Comparison of ENCODE assay signal across 9 mouse cellular contexts in genomic region chr17:80846996-80847810, GRCm38 (mm10).
DNase-seq lines count a peak whose midpoint lies in the region; ATAC-seq and TF ChIP-seq lines count a peak whose summit lies in the region.
"Had no signal": no experiment of that assay in that cellular context is flagged by ENCODE, and none has a peak within 500 bp of the region (broad histone marks: within the 10 kb centered on the region; RNA-seq: fewer than 3 reads in every experiment).

No protein-coding gene starts in this region.

- no peaks in the 10 kb centered on the region for H3K27me3 ChIP-seq in forebrain, postnatal 0 days (ENCODE audit: insufficient read depth, low read length)

- peak overlapping the region; percentile 50 for H3K4me2 ChIP-seq in forebrain, postnatal 0 days (ENCODE audit: low read depth)

- 38% methylated on average over 23 of the region's 23 CpGs for WGBS in forebrain, postnatal 0 days

- no peaks in the 10 kb centered on the region for H3K9me3 ChIP-seq in forebrain, postnatal 0 days (ENCODE audit: low read length)

- ATAC-seq in forebrain, postnatal 0 days: peak; percentile 88

- peak in 1 of 2 experiments; percentile 22 for DNase-seq in layer of hippocampus, adult 2 months (ENCODE audit: low spot score in 2 of 2)
- no peak for DNase-seq in layer of hippocampus, adult 11-12 months (ENCODE audit: low spot score)
- peak; percentile 61 for DNase-seq in cerebellum, adult 11 months
- DNase-seq in forebrain, postnatal 0 days: peak; percentile 81
- peak; percentile 50 to 55 for DNase-seq in kidney, adult 8-10 months
- peak; percentile 20 for DNase-seq in right cerebral cortex, postnatal 25 days
- DNase-seq in thymus, postnatal 14 days: no peak
- no peak for DNase-seq in thymus, postnatal 10 days (ENCODE audit: low spot score in 2 of 2)

- H3K36me3 ChIP-seq in forebrain, postnatal 0 days (ENCODE audit: insufficient read depth): no peaks in the 10 kb centered on the region

- no peaks in the 10 kb centered on the region for H3K4me1 ChIP-seq in forebrain, postnatal 0 days (ENCODE audit: insufficient read depth)

- TF ChIP-seq CTCF in layer of hippocampus, adult 2 months (conservative IDR thresholded peaks at IDR 0.05): peak; percentile 55
- TF ChIP-seq CTCF in forebrain, postnatal 0 days (IDR thresholded peaks at IDR 0.05; ENCODE audit: low read depth): peak; percentile 54

- no peak overlapping the region for H3K9ac ChIP-seq in forebrain, postnatal 0 days
- H3K9ac ChIP-seq: liver, embryonic 14.5 days had no signal

- H3K4me3 ChIP-seq in layer of hippocampus, adult 2 months: peak overlapping the region; percentile 49
- peak overlapping the region; percentile 13 for H3K4me3 ChIP-seq in forebrain, postnatal 0 days (ENCODE audit: low read depth, low read length)

- no peak overlapping the region for H3K27ac ChIP-seq in layer of hippocampus, adult 2 months
- no peak overlapping the region for H3K27ac ChIP-seq in forebrain, postnatal 0 days (ENCODE audit: low read depth, low read length)
- H3K27ac ChIP-seq: liver, embryonic 14.5 days had no signal

Comparison
In these comparisons a context has a peak if more than half of its experiments do, and no peak if none do; other contexts are left out.
1. DNase-seq: peak in cerebellum, adult 11 months (single experiment), forebrain, postnatal 0 days (single experiment), kidney, adult 8-10 months (2 of 2) and right cerebral cortex, postnatal 25 days (single experiment); none in layer of hippocampus, adult 11-12 months (single experiment), thymus, postnatal 14 days (single experiment) and thymus, postnatal 10 days (0 of 2).